Mouse (Mus musculus): ENCODE measurements around the gene Magoh. TPM values are rescaled to one million over a fixed set of nuclear protein-coding genes. Genes with fewer than 3 reads are reported as not detected.

Gene Magoh
- total and polyA plus RNA-seq, 3 experiments, result 207 to 276 TPM; not detected in 1

GRCm38 (mm10) chr4:107923145-107923802, 43.7 kb downstream of the Magoh start, which contains the start of gene Cpt2 (continued):
- TF ChIP-seq MXI1 (IDR thresholded peaks at IDR 0.05; ENCODE audit: low read depth, low read length) (no peak), SMC3 (IDR thresholded peaks at IDR 0.05; ENCODE audit: low read depth, low read length) (peak; percentile 49), TAL1 (IDR thresholded peaks at IDR 0.05; ENCODE audit: low read length) (no peak), POLR2A (IDR thresholded peaks at IDR 0.05; ENCODE audit: control insufficient read depth in 1 of 2, insufficient read depth in 1 of 2, low read depth in 1 of 2, low read length in 2 of 2, poor library complexity in 1 of 2) (peak; percentile 78), POLR2AphosphoS2 (IDR thresholded peaks at IDR 0.05; ENCODE audit: low read length) (peak; percentile 75; the same call in 1 of the 2 replicates)

- Histone ChIP-seq H3K4me1 (ENCODE audit: control insufficient read depth in 1 of 2, insufficient read depth in 2 of 2, low read length in 2 of 2) (peaks cover 23 to 36% of the 10 kb centered on the region in 2 experiments), H3K9ac (ENCODE audit: control insufficient read depth, low read depth, low read length, poor library complexity, severe bottlenecking) (peak overlapping the region; percentile 76), H3K27me3 (ENCODE audit: control insufficient read depth in 1 of 2, insufficient read depth in 2 of 2, low read length in 2 of 2) (no peaks in the 10 kb centered on the region), H3K4me3 (ENCODE audit: control insufficient read depth in 1 of 2, insufficient read depth in 1 of 2, low read depth in 2 of 2, low read length in 2 of 2) (peak overlapping the region; percentile 80 to 96), H3K79me2 (ENCODE audit: control insufficient read depth, insufficient read depth, low read length, poor library complexity) (peaks cover 3% of the 10 kb centered on the region; the same call in 1 of the 2 replicates), H3K9me3 (replicated peaks; ENCODE audit: insufficient read depth, low read length) (no peaks in the 10 kb centered on the region), H3K36me3 (ENCODE audit: control insufficient read depth in 1 of 2, insufficient read depth in 2 of 2, low read length in 2 of 2) (peaks cover 0 to 32% of the 10 kb centered on the region in 2 experiments; a peak in 2 of 4 replicates), H3K27ac (ENCODE audit: control insufficient read depth, low read depth, low read length) (peak overlapping the region; percentile 77)
- no peak for DNase-seq (ENCODE audit: low read depth, low spot score)
- TF ChIP-seq TCF12 (IDR thresholded peaks at IDR 0.05; ENCODE audit: low read depth, low read length) (0 out of 2 replicates have a peak, but pooled peaks have one; percentile 0), ZMIZ1 (IDR thresholded peaks at IDR 0.05; ENCODE audit: low read depth, low read length) (no peak), EP300 (IDR thresholded peaks at IDR 0.05; ENCODE audit: low read depth in 1 of 2, low read length in 2 of 2) (no peak)
Observed at GRCm38 (mm10) chr4:107923803-107924194, 44.2 kb downstream of the Magoh start.

- H3K4me3 ChIP-seq (ENCODE audit: control insufficient read depth in 1 of 2, insufficient read depth in 1 of 2, low read depth in 2 of 2, low read length in 2 of 2), result no peak overlapping the region
- no peaks in the 10 kb centered on the region for H3K27me3 ChIP-seq (ENCODE audit: control insufficient read depth in 1 of 2, insufficient read depth in 2 of 2, low read length in 2 of 2)
- H3K4me1 ChIP-seq (ENCODE audit: control insufficient read depth in 1 of 2, insufficient read depth in 2 of 2, low read length in 2 of 2), result peaks cover 4 to 14% of the 10 kb centered on the region in 2 experiments
- peaks cover under 1% of the 10 kb centered on the region; the same call in 1 of the 2 replicates for H3K79me2 ChIP-seq (ENCODE audit: control insufficient read depth, insufficient read depth, low read length, poor library complexity)
- H3K9ac ChIP-seq (ENCODE audit: control insufficient read depth, low read depth, low read length, poor library complexity, severe bottlenecking), result no peak overlapping the region
- TF ChIP-seq GABPA (IDR thresholded peaks at IDR 0.05; ENCODE audit: low read depth, low read length) (no peak), USF2 (IDR thresholded peaks at IDR 0.05; ENCODE audit: borderline replicate concordance in 1 of 2, insufficient read depth in 1 of 2, low read depth in 1 of 2, low read length in 2 of 2) (no peak), BHLHE40 (IDR thresholded peaks at IDR 0.05; ENCODE audit: borderline replicate concordance, low read depth, low read length) (no peak), RCOR1 (IDR thresholded peaks at IDR 0.05; ENCODE audit: low read depth, low read length) (no peak), MEF2A (IDR thresholded peaks at IDR 0.05; ENCODE audit: extremely low read depth, insufficient replicate concordance, low read depth, low read length, poor library complexity, severe bottlenecking) (no peak), ETS1 (IDR thresholded peaks at IDR 0.05; ENCODE audit: low read depth, low read length) (no peak), RAD21 (IDR thresholded peaks at IDR 0.05; ENCODE audit: low read depth, low read length) (no peak)
- peaks cover 0 to 10% of the 10 kb centered on the region in 2 experiments; a peak in 2 of 4 replicates for H3K36me3 ChIP-seq (ENCODE audit: control insufficient read depth in 1 of 2, insufficient read depth in 2 of 2, low read length in 2 of 2)
- no peak overlapping the region for H3K27ac ChIP-seq (ENCODE audit: control insufficient read depth, low read depth, low read length)
- no peaks in the 10 kb centered on the region for H3K9me3 ChIP-seq (replicated peaks; ENCODE audit: insufficient read depth, low read length)
- no peak for DNase-seq (ENCODE audit: low read depth, low spot score)
Observed at GRCm38 (mm10) chr4:107928269-107928668, 48.7 kb downstream of the Magoh start.

Measured in MEL (cell line).